Mouse (Mus musculus) heart, postnatal 10 days (tissue): Measurements from ENCODE around the gene Suz12. TPM values are rescaled to one million over a fixed set of nuclear protein-coding genes. Genes with fewer than 3 reads are reported as not detected.
"Not testable (repeated sequence)": the region's sequence is repeated elsewhere in the genome, so short reads cannot be mapped to it uniquely, and the experiment has no call there.

Experiments
- DNase-seq, 2 experiments: peaks; one replicate each; pipeline ENCODE4 v3.0.0; 2021
- intact Hi-C: fragments of 180-260 bp; cut with DNase I; formaldehyde crosslinking; loops from one replicate; pipeline ENCODE4 v1.15.1; 2025
- total RNA-seq, 2 experiments: library from RNA; stranded (reverse); gene quantifications; 2 replicates each; pipeline ENCODE4 v1.2.3; 2021

Gene Suz12
- total RNA-seq, 2 experiments from 2014 or later = 37.5 to 39.4 TPM

DNA sequence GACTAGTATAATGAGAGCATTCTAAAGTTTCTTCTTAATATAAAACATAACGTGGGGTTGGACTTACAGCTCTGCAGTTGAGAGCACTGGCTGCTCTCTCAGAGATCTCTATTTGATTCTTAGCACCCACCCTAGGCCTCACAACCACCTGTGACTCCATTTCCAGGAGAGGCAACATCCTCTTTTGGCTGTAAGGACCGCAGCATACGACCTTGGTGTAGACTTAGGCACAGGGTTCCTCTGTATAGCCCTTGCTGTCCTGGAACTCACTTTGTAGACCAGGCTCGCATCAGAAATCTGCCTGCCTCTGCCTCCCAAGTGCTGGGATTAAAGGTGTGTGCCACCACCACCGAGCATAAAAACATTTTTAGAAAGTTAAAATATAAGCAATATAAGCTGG lies 1.3 kb upstream of the Suz12 start:
- DNase-seq = no peak
- intact Hi-C loops = no loop called here

DNA sequence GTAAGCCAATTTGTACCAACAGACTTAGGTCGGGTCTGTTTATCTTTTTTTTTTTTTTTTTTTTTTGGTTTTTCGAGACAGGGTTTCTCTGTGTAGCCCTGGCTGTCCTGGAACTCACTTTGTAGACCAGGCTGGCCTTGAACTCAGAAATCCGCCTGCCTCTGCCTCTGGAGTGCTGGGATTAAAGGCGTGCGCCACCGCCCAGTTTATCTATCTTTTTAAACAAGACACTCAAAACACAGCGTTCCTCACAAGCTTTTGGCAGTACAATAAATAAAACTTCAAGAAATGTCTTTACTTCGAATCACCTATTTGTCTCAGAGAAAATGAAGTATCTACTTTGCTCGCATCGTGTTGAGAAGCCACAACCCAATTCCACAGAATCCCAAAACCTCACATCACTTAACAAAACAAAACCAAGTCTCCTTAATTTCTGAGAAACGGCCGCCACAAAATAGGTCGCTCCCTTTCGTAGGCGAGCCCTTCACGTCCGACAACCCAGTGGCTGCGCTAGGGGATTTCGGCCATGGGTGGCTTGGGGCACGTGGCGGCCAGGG lies 793 bp upstream of the Suz12 start:
- DNase-seq = no peak
- intact Hi-C loops = loop anchor here (2.0 kb wide), 1 partner anchor 27 kb away; no protein-coding TSS in a partner anchor

DNA sequence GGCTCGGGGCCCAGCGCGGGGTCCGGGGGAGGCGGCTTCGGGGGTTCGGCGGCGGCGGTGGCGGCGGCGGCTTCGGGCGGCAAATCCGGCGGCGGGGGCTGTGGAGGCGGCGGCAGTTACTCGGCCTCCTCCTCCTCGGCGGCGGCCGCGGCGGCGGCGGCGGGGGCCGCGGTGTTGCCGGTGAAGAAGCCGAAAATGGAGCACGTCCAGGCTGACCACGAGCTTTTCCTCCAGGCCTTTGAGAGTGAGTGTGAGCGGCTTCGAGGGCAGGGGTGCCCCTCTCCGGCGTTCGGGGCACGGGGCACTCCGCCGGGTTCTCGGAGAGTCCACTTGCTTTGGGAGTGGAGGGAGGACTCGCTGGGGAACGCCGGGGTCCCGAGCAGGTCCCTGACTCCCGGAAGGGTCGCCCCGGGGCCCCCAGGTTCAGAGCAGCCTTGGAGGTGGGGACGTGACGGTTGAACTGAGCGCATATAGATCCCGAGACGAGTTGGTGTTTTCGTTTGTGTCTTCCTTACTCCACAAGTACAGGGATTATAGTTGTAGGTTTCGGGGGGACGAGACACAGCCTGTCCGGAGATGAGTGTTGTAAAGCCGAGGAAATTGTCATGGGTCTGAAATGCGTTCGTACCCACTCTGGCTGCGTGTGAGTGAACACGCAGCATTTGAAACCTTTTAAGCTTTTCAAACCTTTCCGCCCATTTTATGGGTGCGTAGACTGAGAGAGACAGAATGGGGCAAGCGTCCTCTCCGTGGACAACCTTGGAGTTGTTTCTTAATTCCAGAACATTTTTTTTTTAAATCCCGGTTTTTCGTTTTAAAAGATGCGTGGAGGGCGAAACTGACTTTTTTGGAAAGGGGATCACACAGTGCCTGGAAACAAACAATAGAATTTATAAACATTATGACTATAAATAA lies 707 bp downstream of the Suz12 start:
- intact Hi-C loops = loop anchor here (2.0 kb wide), 1 partner anchor 29 kb away; no protein-coding TSS in a partner anchor
- DNase-seq = peak in 1 of 2 experiments; percentile 23

DNA sequence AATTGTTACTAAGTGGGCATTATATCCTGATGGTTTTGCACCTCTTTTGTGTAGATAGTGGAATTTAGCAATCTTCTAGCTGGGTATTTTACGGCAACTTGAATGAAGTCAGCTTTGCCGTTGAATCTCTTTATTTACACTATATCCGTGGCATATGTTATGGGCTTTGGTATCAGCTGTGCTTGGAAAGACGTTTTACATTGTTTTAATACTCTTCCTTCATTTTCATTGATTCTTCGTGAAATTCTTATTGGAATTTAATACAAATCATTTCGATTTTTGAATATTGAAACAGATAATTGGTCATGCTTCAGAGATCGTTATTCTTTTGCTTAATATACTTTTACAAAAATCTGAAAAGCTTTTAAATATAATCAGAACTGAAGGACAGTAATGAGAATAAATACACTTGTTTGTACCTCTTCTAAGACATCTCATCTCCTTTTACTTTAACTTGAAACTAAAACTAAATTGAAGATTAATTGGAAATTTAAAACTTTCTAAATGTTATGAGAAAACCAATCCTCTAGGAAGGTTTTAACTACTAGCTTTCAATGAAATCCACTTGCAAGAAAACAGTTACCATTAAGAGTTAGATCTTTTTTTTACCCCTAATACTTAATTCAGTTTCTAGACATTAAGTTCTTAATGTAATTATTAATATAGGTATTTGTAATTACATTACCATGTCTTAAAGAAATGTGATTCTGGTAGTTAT lies 1.5 kb downstream of the Suz12 start:
- DNase-seq = no peak
- intact Hi-C loops = no loop called here

DNA sequence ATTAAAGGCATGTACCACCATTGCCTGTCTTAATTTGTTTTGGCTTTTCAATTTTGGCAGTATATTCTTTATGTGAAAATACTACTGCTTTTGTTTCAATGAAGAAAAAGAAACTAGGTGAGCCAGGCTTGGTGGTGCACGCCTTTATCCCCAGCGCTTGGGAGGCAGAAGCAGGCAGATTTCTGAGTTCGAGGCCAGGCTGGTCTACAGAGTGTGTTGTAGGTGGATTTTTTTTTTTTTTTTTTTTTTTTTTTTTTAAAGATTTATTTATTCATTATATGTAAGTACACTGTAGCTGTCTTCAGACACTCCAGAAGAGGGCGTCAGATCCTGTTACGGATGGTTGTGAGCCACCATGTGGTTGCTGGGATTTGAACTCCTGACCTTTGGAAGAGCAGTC lies 23.6 kb downstream of the Suz12 start:
- intact Hi-C loops = not testable (repeated sequence)

DNA sequence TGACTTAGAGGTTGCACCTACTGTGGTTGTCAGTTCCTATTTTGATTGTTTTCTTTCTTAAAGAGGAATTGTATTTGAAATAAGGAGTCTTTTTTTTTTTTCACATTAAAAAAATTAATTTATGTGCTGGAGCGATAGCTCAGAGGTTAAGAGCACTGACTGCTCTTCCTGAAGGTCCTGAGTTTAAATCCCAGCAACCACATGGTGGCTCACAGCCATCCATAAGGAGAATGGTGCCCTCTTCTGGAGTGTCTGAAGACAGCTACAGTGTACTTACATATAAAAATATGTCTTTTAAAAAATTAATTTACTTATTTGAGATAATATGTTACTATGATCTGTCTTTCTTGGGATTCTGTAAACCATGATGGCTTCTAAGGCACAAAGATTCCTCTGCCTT lies 26.9 kb downstream of the Suz12 start:
- intact Hi-C loops = no loop called here
- no peak for DNase-seq

More for the DNA sequence above, 23.6 kb downstream of the Suz12 start:
- DNase-seq = not testable (repeated sequence)

DNA sequence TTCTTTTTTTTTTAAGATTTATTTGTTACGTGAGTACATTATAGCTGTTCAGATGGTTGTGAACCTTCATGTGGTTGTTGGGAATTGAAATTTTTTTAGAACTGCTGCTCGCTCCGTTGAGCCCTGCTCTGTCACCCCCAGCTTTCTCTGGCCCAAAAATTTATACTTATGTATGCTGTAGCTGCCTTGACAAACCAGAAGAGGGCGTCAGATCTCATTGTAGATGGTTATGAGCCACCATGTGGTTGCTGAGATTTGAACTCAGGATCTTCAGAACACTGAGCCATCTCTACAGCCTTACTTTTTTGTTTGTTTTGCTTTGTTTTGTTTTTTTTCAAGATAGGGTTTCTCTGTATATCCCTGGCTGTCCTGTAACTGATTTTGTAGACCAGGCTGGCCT lies 28.4 kb downstream of the Suz12 start:
- intact Hi-C loops = no loop called here
- no peak for DNase-seq

DNA sequence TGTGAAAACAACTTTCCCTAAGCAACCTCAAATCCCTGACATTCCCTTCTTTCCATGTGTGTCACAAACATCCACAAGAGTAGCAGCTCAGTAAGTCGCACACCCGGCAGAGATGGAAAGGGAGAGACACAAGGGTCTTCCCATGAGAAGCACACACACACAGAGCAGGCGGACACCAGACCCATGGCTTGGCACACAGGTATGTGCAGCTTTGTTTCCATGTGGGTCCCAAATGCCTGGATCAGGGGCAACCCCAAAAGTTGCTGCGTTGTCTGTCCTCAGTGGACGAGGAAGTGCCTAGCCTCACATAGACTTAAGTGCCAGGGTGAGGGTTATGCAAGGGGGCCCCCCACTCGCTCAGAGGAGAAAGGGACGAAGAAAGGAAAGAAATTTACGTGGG lies 44.6 kb downstream of the Suz12 start:
- DNase-seq = no peak
- intact Hi-C loops = no loop called here

DNA sequence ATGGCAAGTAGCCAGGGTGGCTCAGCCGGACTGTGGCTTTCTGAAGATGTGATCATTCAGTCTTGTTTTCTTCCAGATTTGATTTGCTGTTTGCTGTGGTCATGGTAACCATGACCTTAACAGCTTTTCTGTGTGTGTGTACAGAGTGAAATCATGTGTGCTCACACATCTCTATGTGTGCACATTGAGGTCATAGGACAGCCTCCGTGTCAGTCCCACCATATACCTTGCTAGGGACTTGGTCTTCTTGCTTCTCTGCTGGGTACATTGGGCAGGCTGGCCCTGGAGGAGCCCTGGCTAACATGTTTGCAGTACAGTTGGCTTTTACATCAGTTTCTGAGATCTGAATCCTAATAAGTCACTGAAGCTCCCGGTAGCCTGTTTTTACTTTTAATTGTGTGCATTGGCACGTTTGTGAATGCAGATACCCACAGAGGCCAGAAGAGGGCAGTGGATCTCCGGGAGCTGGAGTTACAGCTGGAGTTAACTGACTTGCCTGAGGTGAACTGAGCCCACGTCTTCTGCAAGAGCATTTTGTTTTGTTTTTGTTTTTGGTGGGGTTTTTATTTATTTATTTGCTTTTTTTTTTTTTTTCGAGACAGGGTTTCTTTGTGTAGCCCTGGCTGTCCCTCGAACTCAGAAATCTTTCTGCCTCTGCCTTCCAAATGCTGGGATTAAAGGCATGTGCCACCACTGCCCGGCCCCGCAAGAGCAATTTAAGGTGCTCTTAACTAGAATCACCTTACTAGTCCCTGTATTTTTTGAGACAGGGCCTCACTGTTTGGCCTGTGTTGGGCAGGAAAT lies 49.9 kb downstream of the Suz12 start:
- DNase-seq = peak; percentile 60 to 77
- intact Hi-C loops = no loop called here

DNA sequence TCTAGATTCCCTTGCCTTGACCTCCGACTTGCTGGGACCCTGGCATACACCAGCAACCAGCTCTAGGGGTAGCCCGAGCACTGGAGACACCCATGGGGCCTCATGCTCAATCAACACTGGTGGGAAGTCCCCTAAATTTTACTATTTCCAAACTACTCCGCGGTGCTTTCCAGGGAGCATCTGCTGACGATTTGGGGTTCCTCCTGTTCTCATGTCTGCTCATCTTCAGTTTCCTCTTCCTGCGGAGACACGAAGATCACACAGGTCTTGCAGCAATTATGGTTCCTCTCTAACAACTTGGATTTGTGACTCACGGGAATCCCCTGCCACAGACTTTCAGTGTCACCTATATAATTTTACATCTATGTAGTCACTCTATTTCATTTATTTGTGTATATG lies 50.5 kb downstream of the Suz12 start:
- no peak for DNase-seq
- intact Hi-C loops = no loop called here

DNA sequence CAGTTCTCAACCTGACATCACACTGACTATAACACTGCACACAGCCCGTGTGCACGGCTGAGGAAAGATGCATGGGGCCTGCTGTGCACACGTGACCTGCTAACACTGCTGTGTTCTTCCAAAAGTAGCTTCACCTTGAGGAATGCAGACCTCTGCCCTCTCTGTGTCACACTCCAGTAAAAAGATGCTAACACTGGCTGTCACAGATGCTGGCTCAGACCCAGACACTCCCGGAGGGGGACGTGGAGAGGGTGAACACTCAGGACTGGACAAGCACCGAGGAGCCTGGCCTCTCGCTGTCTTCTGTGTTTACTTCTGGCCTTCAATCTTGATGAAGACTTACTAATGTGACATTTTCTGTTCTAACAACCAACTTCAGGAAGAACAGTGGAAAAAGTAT lies 54.0 kb downstream of the Suz12 start:
- peak in 1 of 2 experiments; percentile 24 for DNase-seq
- intact Hi-C loops = no loop called here

DNA sequence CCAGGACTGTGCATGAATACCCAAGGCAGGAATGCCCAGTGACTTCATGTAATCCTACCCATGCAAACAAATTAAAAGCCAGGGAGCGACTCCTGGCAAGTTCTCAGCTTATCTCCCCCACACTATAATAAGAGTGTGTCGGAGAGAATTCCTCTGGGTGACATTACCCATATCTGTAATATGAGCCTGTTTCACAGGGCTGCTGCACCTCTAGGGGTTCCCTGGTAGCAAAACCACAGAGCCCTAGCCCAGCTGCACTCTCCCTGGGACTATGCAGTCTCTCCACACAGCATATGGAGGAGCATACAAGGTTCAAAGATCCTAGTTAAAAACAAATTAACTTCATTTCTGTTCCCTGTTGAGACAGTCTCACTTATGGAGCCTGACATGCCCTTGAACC lies 57.2 kb downstream of the Suz12 start:
- DNase-seq = peak; percentile 60 to 64
- intact Hi-C loops = no loop called here

DNA sequence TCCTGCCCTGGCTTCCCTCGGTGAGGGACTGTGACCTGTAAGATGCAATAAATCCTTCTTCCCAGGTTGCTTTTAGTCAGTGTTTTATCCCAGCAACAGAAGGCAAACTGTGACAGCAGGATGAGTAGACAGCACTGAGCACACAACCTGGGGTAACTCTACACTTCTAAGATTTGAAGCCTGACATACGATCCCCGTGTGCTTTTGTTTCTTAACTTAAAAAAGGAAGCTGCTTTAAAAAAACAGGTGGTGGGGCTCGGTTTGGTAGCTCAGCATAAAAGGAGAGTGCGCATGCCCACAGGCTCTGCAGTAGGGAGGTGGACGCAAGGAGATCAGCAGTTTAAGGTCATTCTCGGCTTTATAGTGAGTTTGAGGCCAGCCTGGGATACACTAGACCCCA lies 59.5 kb downstream of the Suz12 start:
- no peak for DNase-seq
- intact Hi-C loops = no loop called here

DNA sequence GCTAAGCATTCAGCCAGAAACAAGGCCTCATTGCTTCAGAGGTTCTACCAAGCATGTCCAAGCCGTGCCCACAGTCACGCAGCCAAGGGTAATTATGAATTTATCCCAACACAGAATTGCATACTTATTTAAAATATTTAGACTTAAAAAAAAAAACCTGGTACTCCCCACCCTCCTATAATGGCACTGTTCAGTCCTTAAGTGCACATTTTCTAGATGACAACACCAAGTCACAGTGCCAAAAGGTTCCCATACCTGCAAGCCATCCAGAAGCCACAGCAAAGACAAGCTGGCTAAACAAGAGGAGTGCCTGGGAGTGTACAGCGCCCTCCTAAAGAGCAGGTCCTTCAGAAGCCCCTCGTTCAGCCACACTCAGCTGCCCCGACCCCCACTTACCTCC lies 60.3 kb downstream of the Suz12 start:
- DNase-seq = no peak
- intact Hi-C loops = no loop called here

DNA sequence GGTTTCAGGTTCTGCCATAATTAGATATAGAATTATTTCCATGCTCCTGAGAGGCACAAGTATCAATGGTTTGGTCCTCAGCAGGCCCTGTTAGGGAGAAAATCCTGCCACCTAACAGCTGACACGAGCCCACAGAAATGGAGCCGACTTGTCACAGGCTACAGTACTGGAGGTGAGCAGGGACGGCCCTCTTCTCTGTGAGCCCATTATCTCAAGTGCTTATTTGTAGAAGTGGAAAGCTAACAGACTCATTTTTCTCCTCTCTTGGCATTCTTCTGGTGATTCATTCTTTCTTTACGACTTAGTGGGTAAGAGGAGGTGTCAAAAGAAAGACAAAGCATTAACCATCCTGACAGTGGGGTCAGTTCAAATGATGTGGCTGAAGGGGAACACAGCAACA lies 61.8 kb downstream of the Suz12 start:
- DNase-seq = no peak
- intact Hi-C loops = no loop called here

DNA sequence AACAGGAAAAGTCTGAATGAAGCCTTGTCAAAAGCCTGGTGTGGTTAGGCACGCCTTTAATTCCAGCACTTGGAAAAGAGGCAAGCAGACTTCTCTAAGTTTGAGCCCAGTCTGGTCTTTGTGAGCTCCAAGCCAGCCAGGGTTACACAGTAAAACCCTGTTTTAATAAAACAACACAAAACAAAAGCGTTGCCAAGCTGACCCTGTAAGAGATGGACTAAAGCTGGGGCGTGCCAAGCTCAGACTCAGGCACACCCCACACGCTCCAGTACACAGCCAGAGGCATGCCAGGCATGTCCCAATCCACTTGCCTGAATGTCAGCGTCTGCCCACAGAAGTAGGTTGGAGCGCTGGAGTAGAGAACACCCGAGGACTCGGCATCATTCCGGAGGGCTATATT lies 63.2 kb downstream of the Suz12 start:
- DNase-seq = peak; percentile 48 to 57
- intact Hi-C loops = no loop called here

DNA sequence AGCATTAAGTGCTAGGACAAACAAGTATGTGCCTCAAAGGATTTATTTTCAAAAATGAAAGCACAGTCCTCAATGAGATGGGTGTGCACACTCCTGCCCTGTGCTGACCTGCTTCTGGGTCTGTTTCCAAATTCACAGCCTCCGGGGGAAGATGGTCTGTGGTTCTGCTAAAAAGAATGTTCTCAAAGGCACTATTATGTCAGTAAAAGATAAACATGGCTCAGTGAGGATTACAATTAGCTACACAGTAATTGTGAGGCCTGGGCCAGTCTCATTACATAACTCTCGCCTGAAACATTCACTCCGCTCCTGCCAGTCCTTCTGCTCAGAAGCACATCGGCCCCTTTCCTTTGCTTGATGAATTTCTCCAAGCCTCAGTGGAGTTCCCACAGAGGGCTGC lies 69.3 kb downstream of the Suz12 start:
- intact Hi-C loops = no loop called here
- peak in 1 of 2 experiments; percentile 19 for DNase-seq

DNA sequence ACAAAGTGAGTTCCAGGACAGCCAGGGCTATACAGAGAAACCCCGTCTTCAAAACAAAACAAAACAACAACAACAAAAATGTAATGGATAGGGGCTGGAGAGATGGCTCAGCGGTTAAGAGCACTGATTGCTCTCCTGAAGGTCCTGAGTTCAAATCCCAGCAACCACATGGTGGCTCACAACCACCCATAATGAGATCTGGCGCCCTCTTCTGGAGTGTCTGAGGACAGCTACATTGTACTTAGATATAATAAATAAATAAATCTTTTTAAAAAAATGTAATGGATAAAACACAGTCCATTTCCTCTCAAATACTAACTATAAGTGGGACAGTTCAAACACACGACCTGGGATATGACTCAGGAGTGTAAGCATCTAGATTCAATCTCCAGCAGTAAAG lies 73.5 kb downstream of the Suz12 start:
- intact Hi-C loops, DNase-seq: not testable (repeated sequence)

DNA sequence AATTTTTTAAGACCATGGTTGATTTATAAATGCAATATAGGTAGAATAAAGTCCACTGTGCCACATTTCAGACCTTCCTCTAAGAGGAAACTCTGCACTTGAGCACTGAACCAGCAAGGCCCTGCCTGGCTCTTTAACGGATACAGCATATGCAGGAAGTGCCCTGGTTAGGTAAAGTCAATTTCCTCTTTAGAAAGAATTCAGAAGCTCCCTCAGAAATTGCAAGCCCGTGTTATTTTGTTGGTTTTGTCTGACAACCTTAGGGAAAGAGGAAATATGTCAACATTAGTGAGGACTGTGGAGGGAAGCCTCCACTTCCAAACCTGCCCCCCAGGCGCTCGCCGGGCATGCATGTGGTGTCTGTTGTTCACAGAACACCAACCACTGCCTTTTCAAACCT lies 74.7 kb downstream of the Suz12 start:
- no peak for DNase-seq
- intact Hi-C loops = no loop called here

DNA sequence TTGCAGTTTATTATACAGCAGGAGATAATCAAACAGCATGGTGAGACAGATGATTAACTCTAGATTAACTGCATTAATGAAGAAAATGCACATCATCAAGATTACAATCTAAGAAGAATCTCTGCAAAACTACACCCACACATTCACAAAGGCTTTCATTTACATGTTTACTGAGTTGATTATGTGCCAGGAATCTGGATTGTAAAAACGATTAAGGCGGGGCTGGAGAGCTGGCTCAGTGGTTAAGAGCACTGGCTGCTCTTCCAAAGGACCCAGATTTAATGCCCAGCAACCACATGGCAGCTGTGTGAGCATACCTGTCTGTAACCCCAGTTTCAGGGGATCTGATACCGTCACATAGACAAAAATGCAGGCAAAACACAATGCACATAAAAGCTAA lies 76.9 kb downstream of the Suz12 start:
- intact Hi-C loops = no loop called here

DNA sequence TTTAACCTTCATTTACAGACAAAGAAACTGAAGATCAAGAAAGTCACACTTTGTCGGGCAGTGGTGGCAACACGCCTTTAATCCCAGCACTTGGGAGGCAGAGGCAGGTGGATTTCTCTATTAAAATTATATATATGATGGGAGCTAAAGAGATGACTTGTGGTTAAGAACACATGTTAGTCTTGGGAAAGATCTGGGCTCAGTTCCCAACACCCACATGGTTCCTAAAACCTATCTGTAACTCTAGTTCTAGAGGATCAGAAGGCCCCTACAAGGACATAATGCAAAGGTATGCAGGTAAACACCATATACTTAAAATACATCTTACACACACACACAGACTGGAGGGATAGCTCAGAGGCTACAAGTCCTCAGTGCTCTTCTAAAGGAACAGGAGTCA lies 78.1 kb downstream of the Suz12 start:
- no peak for DNase-seq
- intact Hi-C loops = no loop called here

More for the DNA sequence above, 76.9 kb downstream of the Suz12 start:
- no peak for DNase-seq
